Mouse (Mus musculus): ENCODE measurements around the gene Klhl26. TPM values are rescaled to one million over a fixed set of nuclear protein-coding genes. Genes with fewer than 3 reads are reported as not detected.

Klhl26 gene
- polyA plus RNA-seq, 1 experiment from 2014 or later: 25.6 TPM

DNA sequence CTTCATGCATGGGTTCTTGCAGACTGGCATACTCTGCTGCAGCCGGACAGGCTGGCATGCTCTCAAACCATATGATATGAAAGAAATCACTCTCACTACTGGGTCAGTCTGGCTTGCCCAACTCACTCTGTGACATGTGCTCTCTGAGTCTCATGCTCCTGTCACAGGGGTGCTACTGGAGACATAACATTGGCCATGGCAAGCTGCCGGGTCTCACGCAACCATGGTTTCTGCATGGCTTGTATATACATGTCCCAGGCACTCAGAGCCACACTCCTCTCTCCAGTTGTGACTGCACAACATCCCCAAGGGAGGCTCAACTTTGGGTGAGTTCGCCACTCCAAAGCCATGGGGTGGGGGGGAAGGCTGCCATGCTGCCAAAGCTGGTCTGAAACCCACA, 45.6 kb downstream of the Klhl26 start:
- Histone ChIP-seq H3K27ac (replicated peaks) (no peak overlapping the region), H3K9ac (no peak overlapping the region), H3K9me3 (no peaks in the 10 kb centered on the region), H3K4me2 (no peak overlapping the region), H3K4me1 (replicated peaks) (no peaks in the 10 kb centered on the region), H3K27me3 (no peaks in the 10 kb centered on the region), H3K36me3 (no peaks in the 10 kb centered on the region), H3K4me3 (no peak overlapping the region)
- no peak for ATAC-seq (ENCODE audit: low read depth)
- WGBS: 97% methylated on average over 4 of the region's 4 CpGs

DNA sequence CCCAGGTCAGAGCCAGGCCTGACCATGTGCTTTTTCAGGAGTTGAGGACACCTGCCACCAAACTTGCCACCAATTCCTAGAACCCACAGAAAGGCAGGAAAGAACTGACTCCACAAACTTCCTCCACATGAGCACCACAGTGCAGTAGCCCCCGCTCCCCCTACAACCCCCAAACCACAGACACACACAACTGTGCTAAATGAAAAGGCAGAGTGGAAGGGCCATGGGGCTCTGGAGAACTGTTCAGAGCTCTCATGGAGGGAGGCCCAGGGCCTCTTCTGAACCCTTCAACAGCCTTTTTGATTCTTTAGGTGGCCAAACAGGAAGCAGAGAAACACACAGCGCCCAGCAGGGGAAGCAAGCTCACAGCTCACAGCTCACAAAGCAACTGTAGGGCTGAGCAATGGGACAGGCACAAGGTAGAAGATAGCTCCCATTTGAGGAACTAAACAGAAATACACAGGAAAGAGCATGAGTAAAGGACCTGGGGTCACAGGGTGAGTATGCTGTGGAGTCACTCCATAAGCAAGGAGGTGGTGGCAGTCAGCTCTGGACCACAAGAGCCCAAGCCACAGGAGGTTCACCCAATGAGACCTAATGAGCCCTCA, 50.4 kb downstream of the Klhl26 start:
- no peak overlapping the region for H3K9ac ChIP-seq
- H3K36me3 ChIP-seq: no peaks in the 10 kb centered on the region
- no peak overlapping the region for H3K4me3 ChIP-seq
- no peak overlapping the region for H3K27ac ChIP-seq (replicated peaks)
- no peaks in the 10 kb centered on the region for H3K4me1 ChIP-seq (replicated peaks)
- 86% methylated on average over 2 of the region's 2 CpGs for WGBS
- no peaks in the 10 kb centered on the region for H3K27me3 ChIP-seq
- no peak overlapping the region for H3K4me2 ChIP-seq
- H3K9me3 ChIP-seq: no peaks in the 10 kb centered on the region
- no peak for ATAC-seq (ENCODE audit: low read depth)

DNA sequence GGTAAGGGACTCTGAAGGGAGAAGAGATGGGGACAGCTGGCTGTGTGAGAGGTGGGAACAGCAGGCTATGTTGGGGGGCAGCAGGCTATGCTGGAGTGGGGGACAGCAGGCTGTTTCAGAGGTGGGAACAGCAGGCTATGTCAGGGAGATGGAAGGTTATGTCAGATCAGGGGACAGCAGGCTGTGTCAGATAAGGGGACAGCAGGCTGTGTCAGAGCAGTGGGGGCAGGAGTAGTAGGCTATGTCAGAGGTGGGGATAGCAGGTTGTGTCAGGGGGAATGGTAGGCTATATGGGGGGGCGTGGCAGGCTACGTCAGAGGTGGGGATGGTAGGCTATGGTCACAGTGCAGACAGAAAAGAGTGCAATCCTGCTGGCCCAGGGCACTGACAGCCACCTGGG, 54.0 kb downstream of the Klhl26 start:
- Histone ChIP-seq H3K9me3 (no peaks in the 10 kb centered on the region), H3K9ac (no peak overlapping the region), H3K27me3 (no peaks in the 10 kb centered on the region), H3K4me2 (no peak overlapping the region), H3K4me3 (no peak overlapping the region), H3K36me3 (no peaks in the 10 kb centered on the region), H3K27ac (replicated peaks) (no peak overlapping the region), H3K4me1 (replicated peaks) (peaks cover 21% of the 10 kb centered on the region)
- WGBS: 88% methylated on average over 2 of the region's 2 CpGs
- no peak for ATAC-seq (ENCODE audit: low read depth)

DNA sequence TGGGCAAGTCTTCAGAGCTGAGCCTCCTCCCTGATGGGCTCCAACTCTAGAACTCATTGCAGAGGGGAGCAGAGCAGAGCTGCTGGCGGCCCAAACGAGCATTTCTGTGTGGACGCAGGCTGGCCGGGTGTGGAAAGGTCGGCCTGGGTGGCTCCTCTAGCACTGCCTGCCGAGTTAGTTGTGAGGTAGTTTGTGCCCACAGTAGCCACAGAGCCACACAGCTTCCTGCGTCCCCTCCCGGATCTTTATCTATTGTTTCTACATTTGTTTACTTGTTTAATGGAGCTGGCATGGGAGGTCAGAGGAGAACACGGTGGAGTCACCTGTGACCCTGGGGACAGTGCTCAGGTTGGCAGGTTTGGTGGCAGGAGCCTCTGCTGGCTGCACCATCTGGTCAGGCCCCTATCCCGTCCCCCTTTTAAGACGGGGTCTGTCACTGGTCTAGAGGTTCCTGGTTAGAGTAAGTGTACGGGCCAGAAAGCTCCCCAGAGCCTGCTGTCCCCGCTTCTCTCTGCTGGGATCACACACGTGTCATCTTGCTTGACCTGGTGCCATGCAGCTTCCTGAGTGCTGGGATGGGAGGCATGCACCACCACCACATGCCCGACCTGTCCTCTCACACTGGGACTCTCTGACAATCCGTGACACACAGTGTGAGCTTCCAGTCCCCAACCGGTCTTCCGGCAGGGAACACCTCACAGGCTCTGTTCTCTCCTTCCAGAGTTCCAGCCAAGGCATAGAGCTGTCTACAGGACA, 55.2 kb downstream of the Klhl26 start:
- no peak for ATAC-seq (ENCODE audit: low read depth)
- H3K4me2 ChIP-seq: no peak overlapping the region
- H3K4me3 ChIP-seq: no peak overlapping the region
- H3K9ac ChIP-seq: no peak overlapping the region
- no peaks in the 10 kb centered on the region for H3K27me3 ChIP-seq
- peaks cover 31% of the 10 kb centered on the region for H3K4me1 ChIP-seq (replicated peaks)
- H3K9me3 ChIP-seq: no peaks in the 10 kb centered on the region
- H3K36me3 ChIP-seq: no peaks in the 10 kb centered on the region
- no peak overlapping the region for H3K27ac ChIP-seq (replicated peaks)
- 86% methylated on average over 18 of the region's 18 CpGs for WGBS

DNA sequence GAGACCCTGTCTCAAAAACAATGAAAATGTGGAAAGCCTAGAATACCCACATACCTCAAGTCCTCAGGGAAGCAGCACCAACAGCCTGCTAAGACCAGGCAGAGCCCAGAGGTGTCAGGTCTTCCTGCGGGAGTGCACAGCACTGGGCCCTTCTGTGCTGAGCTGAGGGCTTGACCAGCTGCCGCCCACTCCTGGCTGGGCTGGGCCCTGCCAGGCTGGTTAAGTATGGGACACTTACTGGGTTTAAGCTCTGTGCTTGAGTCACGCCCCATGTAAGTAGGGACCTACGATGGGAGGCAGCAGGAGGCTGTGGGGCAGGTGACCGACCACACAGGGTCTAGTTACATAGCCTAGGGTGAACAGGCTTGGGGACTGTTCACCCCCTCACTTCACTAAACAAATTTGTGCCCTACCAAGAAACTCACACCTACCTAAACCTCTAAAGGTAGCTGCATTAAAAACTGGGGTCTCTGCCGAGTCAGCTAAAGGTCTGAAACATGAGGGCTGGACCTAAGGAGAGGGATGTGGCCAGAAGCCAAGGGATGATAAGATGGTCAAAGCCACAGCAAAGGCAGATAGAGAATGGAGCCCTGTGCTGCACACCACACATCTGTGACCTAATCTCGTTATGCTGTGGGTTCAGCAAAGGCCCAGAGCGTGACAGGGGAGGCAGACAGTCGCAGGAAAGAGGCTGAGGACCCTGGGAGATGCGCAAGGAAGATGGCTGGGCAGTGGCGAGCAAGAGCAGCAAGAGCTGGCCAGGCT, 56.7 kb downstream of the Klhl26 start:
- H3K4me1 ChIP-seq (replicated peaks): peaks cover 41% of the 10 kb centered on the region
- no peaks in the 10 kb centered on the region for H3K9me3 ChIP-seq
- ATAC-seq (ENCODE audit: low read depth): no peak
- no peak overlapping the region for H3K4me3 ChIP-seq
- no peaks in the 10 kb centered on the region for H3K36me3 ChIP-seq
- no peak overlapping the region for H3K27ac ChIP-seq (replicated peaks)
- H3K27me3 ChIP-seq: no peaks in the 10 kb centered on the region
- WGBS: 88% methylated on average over 11 of the region's 11 CpGs
- no peak overlapping the region for H3K4me2 ChIP-seq
- H3K9ac ChIP-seq: no peak overlapping the region

DNA sequence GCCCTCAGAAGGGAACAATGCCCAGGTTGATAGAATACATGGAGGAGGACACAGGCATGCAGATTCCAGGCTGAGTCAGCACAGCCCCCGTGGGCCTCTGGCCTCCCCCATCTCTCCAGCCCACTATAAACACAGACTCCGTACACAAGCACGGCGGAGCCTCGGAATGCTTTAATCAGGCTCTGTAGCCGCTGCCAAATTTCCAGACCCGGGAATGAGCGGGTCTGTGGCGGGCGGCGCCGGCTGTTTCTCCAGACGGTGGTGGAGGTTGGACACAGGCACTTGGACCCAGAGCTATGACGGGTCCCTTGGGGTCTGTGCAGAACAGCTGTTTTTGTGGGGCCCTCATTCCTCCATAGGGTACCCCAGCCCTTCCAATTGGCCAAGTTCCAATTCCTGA, 57.8 kb downstream of the Klhl26 start:
- H3K4me2 ChIP-seq: no peak overlapping the region
- WGBS: 66% methylated on average over 14 of the region's 14 CpGs
- H3K9me3 ChIP-seq: no peaks in the 10 kb centered on the region

DNA sequence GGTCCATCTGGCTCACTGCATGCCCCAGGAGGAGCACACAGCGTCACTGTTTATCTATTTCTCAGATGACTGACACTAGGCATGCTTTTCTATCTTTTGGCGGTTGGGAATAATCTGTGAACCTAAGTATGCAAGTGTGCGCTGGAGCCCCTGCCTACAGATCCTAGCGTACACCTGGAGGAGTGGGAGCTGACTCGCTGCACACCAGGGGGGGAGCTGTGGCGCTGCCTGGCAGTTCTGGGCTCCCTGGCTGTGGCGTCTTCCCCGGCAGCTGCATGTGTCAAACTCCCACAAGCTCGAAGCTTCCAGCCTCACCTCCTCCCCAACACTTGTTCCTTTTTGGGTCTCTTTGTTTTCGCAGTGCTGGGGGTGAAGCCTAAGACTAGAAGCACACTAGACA, 58.9 kb downstream of the Klhl26 start:
- Histone ChIP-seq H3K36me3 (peaks cover 12% of the 10 kb centered on the region; the same call in 1 of the 2 replicates), H3K27ac (replicated peaks) (no peak overlapping the region), H3K27me3 (no peaks in the 10 kb centered on the region), H3K4me3 (no peak overlapping the region), H3K4me1 (replicated peaks) (peaks cover 41% of the 10 kb centered on the region), H3K4me2 (no peak overlapping the region), H3K9me3 (no peaks in the 10 kb centered on the region), H3K9ac (no peak overlapping the region)
- no peak for ATAC-seq (ENCODE audit: low read depth)
- WGBS: 57% methylated on average over 10 of the region's 10 CpGs

More for the DNA sequence above, 57.8 kb downstream of the Klhl26 start:
- Histone ChIP-seq H3K4me3 (no peak overlapping the region), H3K27me3 (no peaks in the 10 kb centered on the region), H3K9ac (no peak overlapping the region), H3K27ac (replicated peaks) (no peak overlapping the region), H3K36me3 (0 out of 2 replicates have a peak, but pooled peaks cover 4% of the 10 kb centered on the region), H3K4me1 (replicated peaks) (peaks cover 41% of the 10 kb centered on the region)
- no peak for ATAC-seq (ENCODE audit: low read depth)

DNA sequence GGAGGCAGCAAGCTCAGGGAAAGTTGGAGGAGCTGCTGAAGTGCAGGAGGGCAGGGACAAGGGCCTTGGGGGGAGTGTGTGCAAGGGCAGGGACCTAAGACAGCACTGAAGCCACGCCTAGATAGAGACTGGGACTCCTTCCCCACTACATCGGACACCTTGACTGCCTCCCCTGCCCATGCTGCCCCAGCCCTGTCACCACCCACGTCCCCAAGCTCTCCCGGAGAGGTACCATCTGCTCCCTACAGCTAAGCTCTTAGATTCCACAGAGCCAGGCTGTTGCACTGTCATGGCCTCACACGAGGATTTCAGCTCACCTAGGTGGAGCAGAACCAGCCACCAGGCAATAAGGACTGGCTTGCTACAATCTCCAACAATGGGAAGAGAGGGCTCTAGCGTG, 59.8 kb downstream of the Klhl26 start:
- no peak for ATAC-seq (ENCODE audit: low read depth)
- no peak overlapping the region for H3K4me3 ChIP-seq
- peaks cover 14% of the 10 kb centered on the region; the same call in 1 of the 2 replicates for H3K36me3 ChIP-seq
- peak overlapping the region; percentile 23; the same call in 1 of the 2 replicates for H3K9ac ChIP-seq
- no peaks in the 10 kb centered on the region for H3K27me3 ChIP-seq
- WGBS: 41% methylated on average over 6 of the region's 6 CpGs
- 0 out of 2 replicates have a peak overlapping the region, but pooled peaks have one; percentile 49 for H3K27ac ChIP-seq (replicated peaks)
- no peaks in the 10 kb centered on the region for H3K9me3 ChIP-seq
- H3K4me2 ChIP-seq: no peak overlapping the region
- H3K4me1 ChIP-seq (replicated peaks): peaks cover 41% of the 10 kb centered on the region

DNA sequence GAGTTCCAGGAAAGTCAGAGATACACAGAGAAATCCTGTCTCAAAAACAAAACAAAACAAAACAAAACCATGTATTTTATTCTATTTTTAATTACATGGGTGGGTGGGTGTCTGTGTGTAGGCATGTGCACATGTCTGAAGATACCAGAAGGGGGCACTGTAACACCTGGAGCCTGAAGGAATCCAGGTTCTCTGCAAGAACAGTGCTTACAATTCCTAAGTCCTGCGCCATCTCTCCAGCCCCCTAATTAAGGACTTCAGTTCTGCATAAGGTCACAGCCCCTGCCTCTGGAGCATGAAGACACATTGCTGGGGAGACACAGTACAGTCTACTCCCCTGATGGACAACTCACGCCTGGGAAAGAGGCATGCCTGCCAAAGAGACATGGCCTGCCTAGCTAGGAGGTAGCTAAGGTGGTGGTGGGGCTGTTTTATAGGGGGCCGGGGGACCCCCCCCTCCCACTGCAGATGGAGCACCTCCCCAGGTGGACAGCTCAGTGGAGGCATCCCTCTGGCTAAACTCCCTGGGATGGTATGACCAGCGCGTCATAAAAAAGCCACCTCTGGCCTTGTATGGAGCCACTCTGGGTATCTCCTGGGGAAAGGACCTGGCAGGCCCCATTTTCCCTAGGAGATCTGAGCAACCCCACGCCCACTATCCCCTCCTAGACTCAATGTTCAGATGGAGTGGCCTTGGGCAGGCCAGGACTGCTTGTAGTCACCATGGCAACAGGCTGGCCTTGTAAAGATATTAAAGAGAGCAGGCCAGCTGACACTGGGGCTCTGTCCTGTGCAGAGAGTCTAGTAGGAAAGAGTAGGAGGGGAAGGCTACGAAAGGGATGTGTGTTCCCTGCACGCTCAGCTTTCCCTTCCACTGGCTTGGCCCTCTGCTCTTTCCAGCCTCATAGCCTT, 61.0 kb downstream of the Klhl26 start:
- Histone ChIP-seq H3K36me3 (peaks cover 14% of the 10 kb centered on the region; the same call in 1 of the 2 replicates), H3K9me3 (no peaks in the 10 kb centered on the region), H3K4me2 (no peak overlapping the region), H3K4me1 (replicated peaks) (peaks cover 41% of the 10 kb centered on the region), H3K9ac (0 out of 2 replicates have a peak overlapping the region, but pooled peaks have one; percentile 23), H3K27ac (replicated peaks) (peak overlapping the region; percentile 49; the same call in 1 of the 2 replicates), H3K4me3 (no peak overlapping the region), H3K27me3 (no peaks in the 10 kb centered on the region)
- 68% methylated on average over 8 of the region's 8 CpGs for WGBS
- peak; percentile 65 for ATAC-seq (ENCODE audit: low read depth)

DNA sequence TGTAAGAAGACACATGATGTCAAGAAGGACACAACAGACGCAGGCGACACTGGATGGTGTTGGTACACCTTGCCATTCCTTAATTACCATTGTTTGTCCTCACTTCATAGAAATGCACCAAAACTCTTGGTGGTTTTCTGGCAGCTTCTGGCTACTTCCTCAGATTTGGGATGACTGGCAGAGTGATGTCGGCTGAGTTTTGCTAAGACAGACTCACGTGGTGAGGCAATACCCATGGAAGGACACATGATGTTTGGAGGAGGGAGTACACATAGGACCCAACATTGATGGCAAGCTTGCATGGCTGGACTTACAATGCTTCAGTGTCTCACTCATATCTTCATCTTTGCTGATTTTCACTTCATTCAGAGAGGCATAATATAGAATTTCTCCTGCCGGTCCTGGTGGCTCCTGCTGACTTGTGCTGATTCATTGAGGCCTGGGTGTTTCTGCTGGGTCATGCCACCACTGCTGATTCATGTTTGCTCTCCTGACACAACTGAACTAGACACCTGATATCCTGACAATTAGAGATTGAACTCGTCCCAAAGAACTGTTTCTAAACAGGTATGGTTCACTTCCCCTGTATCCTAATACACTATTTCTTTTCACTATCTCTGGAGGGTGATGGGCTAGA, 62.3 kb downstream of the Klhl26 start:
- H3K27me3 ChIP-seq: no peaks in the 10 kb centered on the region
- H3K4me3 ChIP-seq: no peak overlapping the region
- H3K27ac ChIP-seq (replicated peaks): no peak overlapping the region
- H3K36me3 ChIP-seq: peaks cover 14% of the 10 kb centered on the region; the same call in 1 of the 2 replicates
- H3K9me3 ChIP-seq: no peaks in the 10 kb centered on the region
- WGBS: 91% methylated on average over 6 of the region's 6 CpGs
- H3K4me2 ChIP-seq: no peak overlapping the region
- peaks cover 45% of the 10 kb centered on the region for H3K4me1 ChIP-seq (replicated peaks)
- H3K9ac ChIP-seq: no peak overlapping the region
- no peak for ATAC-seq (ENCODE audit: low read depth)

DNA sequence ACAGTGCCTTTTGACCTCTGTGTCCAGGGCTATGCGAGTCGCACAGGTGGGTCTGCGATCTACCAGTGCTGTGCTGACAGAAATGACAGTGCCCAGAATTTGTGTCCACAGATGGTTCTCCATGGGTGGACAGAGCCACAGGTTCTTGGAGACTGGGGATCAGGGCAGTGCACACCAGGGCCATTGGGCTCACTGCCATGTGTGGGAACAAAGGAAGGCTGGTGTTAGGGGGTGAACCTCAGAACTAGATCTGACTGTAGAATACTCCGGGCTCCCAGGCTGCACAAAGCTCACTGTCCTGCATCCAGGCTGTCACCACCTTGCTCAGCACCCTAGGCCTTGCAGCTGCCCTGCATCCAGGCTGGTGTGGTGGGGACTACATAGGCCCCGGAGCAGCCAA, 66.5 kb downstream of the Klhl26 start:
- Histone ChIP-seq H3K27me3 (no peaks in the 10 kb centered on the region), H3K27ac (replicated peaks) (no peak overlapping the region), H3K9ac (no peak overlapping the region), H3K9me3 (no peaks in the 10 kb centered on the region), H3K4me3 (no peak overlapping the region), H3K4me1 (replicated peaks) (peaks cover 37% of the 10 kb centered on the region), H3K36me3 (peaks cover 17% of the 10 kb centered on the region), H3K4me2 (no peak overlapping the region)
- WGBS: 96% methylated on average over 5 of the region's 5 CpGs
- ATAC-seq (ENCODE audit: low read depth): no peak
